Mouse (Mus musculus) right cerebral cortex, adult 18-20 months (tissue): Measurements from ENCODE around the gene Gm12216.

Source experiments
- DNase-seq: peaks from one replicate; pipeline ENCODE4 v3.0.0; 2022; ENCODE audit warnings: mixed read lengths

Gm12216 gene

GRCm38 (mm10) chr11:53820516-53821170 is 38.4 kb downstream of the Gm12216 start:
- DNase-seq, result no peak

GRCm38 (mm10) chr11:53819511-53819910 is 39.5 kb downstream of the Gm12216 start:
- no peak for DNase-seq

- no peak for DNase-seq
Observed at GRCm38 (mm10) chr11:53818794-53819193, 40.3 kb downstream of the Gm12216 start.

GRCm38 (mm10) chr11:53816841-53817375 is 42.1 kb downstream of the Gm12216 start:
- DNase-seq, result no peak

GRCm38 (mm10) chr11:53814810-53815209 is 44.2 kb downstream of the Gm12216 start:
- DNase-seq, result no peak

GRCm38 (mm10) chr11:53813001-53813868 is 45.8 kb downstream of the Gm12216 start:
- no peak for DNase-seq

- no peak for DNase-seq
Observed at GRCm38 (mm10) chr11:53811312-53811711, 47.7 kb downstream of the Gm12216 start.

- no peak for DNase-seq
Observed at GRCm38 (mm10) chr11:53810749-53811148, 48.3 kb downstream of the Gm12216 start.

GRCm38 (mm10) chr11:53810156-53810555 is 48.9 kb downstream of the Gm12216 start:
- DNase-seq, result no peak

GRCm38 (mm10) chr11:53809354-53809753 is 49.7 kb downstream of the Gm12216 start:
- no peak for DNase-seq

GRCm38 (mm10) chr11:53805786-53806185 is 53.3 kb downstream of the Gm12216 start:
- no peak for DNase-seq

GRCm38 (mm10) chr11:53804569-53805344 is 54.3 kb downstream of the Gm12216 start:
- no peak for DNase-seq

GRCm38 (mm10) chr11:53803494-53803893 is 55.6 kb downstream of the Gm12216 start:
- DNase-seq, result no peak

GRCm38 (mm10) chr11:53803093-53803492 is 56.0 kb downstream of the Gm12216 start:
- DNase-seq, result no peak

GRCm38 (mm10) chr11:53800975-53801374 is 58.1 kb downstream of the Gm12216 start:
- no peak for DNase-seq

GRCm38 (mm10) chr11:53800036-53800435 is 59.0 kb downstream of the Gm12216 start:
- no peak for DNase-seq

- no peak for DNase-seq
Observed at GRCm38 (mm10) chr11:53798041-53798711, 60.9 kb downstream of the Gm12216 start.

GRCm38 (mm10) chr11:53797386-53797920 is 61.6 kb downstream of the Gm12216 start:
- no peak for DNase-seq

- no peak for DNase-seq
Observed at GRCm38 (mm10) chr11:53796409-53797151, 62.5 kb downstream of the Gm12216 start.

GRCm38 (mm10) chr11:53795813-53796212 is 63.2 kb downstream of the Gm12216 start:
- DNase-seq, result no peak
